Mouse (Mus musculus) G1E (cell line): ENCODE results near the gene Rpl22l1.

Experiments used
- CTCF ChIP-seq: IDR thresholded peaks from 2 replicates; pipeline ENCODE4 v1.5.1; 2012; ENCODE audit warnings: low read depth, low read length, inconsistent platforms, mixed read lengths
- GATA1 ChIP-seq: IDR thresholded peaks from 2 replicates; pipeline ENCODE4 v1.6.1; 2012; ENCODE audit warnings: borderline replicate concordance, low read length, inconsistent platforms, mixed read lengths
- GATA2 ChIP-seq: IDR thresholded peaks from 2 replicates; pipeline ENCODE4 v1.6.1; 2012; ENCODE audit warnings: low read depth, low read length, inconsistent platforms, borderline replicate concordance
- POLR2AphosphoS5 ChIP-seq: IDR thresholded peaks from 2 replicates; pipeline ENCODE4 v1.6.1; 2012; ENCODE audit warnings: low read depth, low read length, inconsistent platforms; ENCODE audit not compliant: insufficient replicate concordance
- TAL1 ChIP-seq: conservative IDR thresholded peaks from 2 replicates; pipeline ENCODE4 v1.6.1; 2012; ENCODE audit warnings: low read depth, low read length, inconsistent platforms, mixed read lengths

- TF ChIP-seq CTCF (no peak), GATA1 (no peak), TAL1 (no peak), GATA2 (no peak), POLR2AphosphoS5 (no peak)
Measured at GRCm38 (mm10) chr3:28755477-28755876, 49.8 kb upstream of the Rpl22l1 start.
